Mouse (Mus musculus): ENCODE measurements around the gene Rsph6a. TPM values are rescaled to one million over a fixed set of nuclear protein-coding genes. Genes with fewer than 3 reads are reported as not detected.

Gene Rsph6a
- polyA plus RNA-seq, 1 experiment from 2014 or later, result not detected

DNA sequence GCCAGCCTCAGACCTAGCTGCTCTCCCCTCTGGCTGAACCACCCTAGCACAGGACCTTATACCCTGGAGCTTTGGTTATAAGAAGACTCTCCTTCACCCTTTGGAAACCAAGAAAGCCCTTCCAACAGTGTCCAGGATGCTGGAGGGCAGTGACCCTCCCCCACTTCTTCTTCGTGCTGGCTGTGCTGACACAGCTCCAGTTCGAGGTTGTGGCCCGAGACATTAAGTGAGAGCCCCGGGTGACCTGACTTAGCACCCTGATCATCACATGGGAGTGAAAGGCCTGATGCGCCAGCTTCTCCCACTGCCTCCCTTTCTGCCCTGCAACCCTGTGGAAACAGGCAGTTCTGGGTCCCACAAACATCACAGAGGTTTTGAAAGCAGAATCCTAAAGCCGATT, 31.0 kb downstream of the Rsph6a start:
- H3K4me1 ChIP-seq, result peaks cover 56% of the 10 kb centered on the region
- WGBS, result 11% methylated on average over 6 of the region's 6 CpGs
- no peak overlapping the region for H3K27ac ChIP-seq
- no peak for DNase-seq (ENCODE audit: extremely low spot score, low spot score)
- H3K27me3 ChIP-seq (ENCODE audit: poor library complexity, severe bottlenecking), result peaks cover 28% of the 10 kb centered on the region
- no peaks in the 10 kb centered on the region for H3K9me3 ChIP-seq
- peaks cover 89% of the 10 kb centered on the region for H3K36me3 ChIP-seq (replicated peaks)
- peak overlapping the region; percentile 31 for H3K4me3 ChIP-seq

DNA sequence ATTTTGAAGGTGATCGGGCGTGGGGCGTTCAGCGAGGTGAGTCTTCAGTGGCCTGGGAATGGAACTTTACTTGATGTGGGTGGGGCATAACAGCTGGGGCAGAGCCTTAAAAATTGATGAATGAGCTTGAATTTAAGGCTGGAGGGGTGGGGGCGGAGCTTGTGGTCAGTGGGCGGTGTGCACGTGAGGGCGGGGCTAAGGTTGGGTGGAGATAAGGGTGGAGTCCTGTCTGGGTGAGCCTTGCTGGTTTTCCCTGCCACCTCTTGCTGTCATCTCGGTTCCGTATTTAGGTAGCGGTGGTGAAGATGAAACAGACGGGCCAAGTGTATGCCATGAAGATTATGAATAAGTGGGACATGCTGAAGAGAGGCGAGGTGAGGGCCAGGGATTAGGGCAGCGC, 31.6 kb downstream of the Rsph6a start:
- Histone ChIP-seq H3K27me3 (ENCODE audit: poor library complexity, severe bottlenecking) (peaks cover 33% of the 10 kb centered on the region), H3K36me3 (replicated peaks) (peaks cover 89% of the 10 kb centered on the region), H3K4me3 (peak overlapping the region; percentile 31; the same call in 1 of the 2 replicates), H3K9me3 (no peaks in the 10 kb centered on the region), H3K4me1 (peaks cover 57% of the 10 kb centered on the region), H3K27ac (no peak overlapping the region)
- WGBS, result 10% methylated on average over 14 of the region's 14 CpGs
- DNase-seq (ENCODE audit: extremely low spot score, low spot score), result peak; percentile 49

DNA sequence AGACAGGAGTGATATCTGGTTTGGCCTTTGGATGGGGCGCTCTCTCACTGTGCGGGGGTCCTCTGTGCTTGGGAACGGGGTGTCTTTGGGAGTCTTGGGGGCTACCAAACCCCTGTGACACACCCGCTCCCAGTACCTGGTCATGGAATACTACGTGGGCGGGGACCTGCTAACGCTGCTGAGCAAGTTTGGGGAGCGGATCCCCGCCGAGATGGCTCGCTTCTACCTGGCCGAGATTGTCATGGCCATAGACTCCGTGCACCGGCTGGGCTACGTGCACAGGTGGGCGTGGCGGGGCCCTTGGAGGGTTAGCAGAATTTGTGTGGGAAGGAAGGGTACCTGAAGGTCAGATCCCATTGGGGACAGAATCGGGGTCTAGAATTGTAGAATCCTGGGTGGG, 32.3 kb downstream of the Rsph6a start:
- no peak for DNase-seq (ENCODE audit: extremely low spot score, low spot score)
- no peak overlapping the region for H3K27ac ChIP-seq
- peaks cover 41% of the 10 kb centered on the region for H3K27me3 ChIP-seq (ENCODE audit: poor library complexity, severe bottlenecking)
- WGBS, result 58% methylated on average over 18 of the region's 18 CpGs
- H3K4me3 ChIP-seq, result peak overlapping the region; percentile 31; the same call in 1 of the 2 replicates
- H3K36me3 ChIP-seq (replicated peaks), result peaks cover 89% of the 10 kb centered on the region
- peaks cover 61% of the 10 kb centered on the region for H3K4me1 ChIP-seq
- H3K9me3 ChIP-seq, result no peaks in the 10 kb centered on the region

DNA sequence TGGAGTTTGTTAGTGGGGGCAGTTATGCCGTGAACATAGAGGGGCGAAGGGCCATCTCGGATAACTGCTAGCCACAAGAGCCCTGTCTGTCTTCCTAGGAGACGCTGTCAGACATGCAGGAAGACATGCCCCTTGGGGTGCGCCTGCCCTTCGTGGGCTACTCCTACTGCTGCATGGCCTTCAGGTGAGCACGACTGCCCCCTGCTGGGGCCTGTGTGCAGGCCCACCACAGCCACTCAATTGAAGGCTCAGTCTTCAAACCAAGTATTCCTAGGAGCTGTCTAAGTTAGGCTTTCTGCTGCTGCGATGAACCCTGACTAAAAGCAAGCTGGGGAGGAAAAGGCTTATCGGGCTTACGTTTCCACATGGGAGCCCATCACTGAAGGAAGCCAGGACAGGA, 34.3 kb downstream of the Rsph6a start:
- Histone ChIP-seq H3K9me3 (no peaks in the 10 kb centered on the region), H3K4me1 (peaks cover 60% of the 10 kb centered on the region), H3K4me3 (no peak overlapping the region), H3K36me3 (replicated peaks) (peaks cover 72% of the 10 kb centered on the region), H3K27ac (no peak overlapping the region), H3K27me3 (ENCODE audit: poor library complexity, severe bottlenecking) (peaks cover 48% of the 10 kb centered on the region)
- 48% methylated on average over 10 of the region's 10 CpGs for WGBS
- peak; percentile 66 for DNase-seq (ENCODE audit: extremely low spot score, low spot score)

DNA sequence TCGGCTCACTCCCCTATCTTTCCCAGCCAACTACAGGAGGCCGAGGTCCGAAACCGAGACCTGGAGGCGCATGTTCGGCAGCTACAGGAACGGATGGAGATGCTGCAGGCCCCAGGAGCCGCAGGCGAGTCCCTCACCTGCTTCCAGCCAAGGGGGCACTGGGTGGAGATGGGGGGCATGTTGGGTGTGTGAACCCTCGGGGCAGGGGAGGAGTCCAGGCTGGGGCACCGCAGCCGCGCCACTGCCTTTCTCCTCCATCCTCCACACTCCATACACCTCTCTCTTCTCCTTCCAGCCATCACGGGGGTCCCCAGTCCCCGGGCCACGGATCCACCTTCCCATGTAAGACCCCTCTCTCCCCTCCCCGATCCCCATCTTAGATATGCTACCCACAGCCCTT, 37.4 kb downstream of the Rsph6a start:
- Histone ChIP-seq H3K9me3 (no peaks in the 10 kb centered on the region), H3K36me3 (replicated peaks) (peaks cover 58% of the 10 kb centered on the region), H3K4me1 (peaks cover 57% of the 10 kb centered on the region), H3K27ac (peak overlapping the region; percentile 97), H3K27me3 (ENCODE audit: poor library complexity, severe bottlenecking) (peaks cover 33% of the 10 kb centered on the region), H3K4me3 (peak overlapping the region; percentile 87)
- no peak for DNase-seq (ENCODE audit: extremely low spot score, low spot score)
- 20% methylated on average over 17 of the region's 17 CpGs for WGBS

DNA sequence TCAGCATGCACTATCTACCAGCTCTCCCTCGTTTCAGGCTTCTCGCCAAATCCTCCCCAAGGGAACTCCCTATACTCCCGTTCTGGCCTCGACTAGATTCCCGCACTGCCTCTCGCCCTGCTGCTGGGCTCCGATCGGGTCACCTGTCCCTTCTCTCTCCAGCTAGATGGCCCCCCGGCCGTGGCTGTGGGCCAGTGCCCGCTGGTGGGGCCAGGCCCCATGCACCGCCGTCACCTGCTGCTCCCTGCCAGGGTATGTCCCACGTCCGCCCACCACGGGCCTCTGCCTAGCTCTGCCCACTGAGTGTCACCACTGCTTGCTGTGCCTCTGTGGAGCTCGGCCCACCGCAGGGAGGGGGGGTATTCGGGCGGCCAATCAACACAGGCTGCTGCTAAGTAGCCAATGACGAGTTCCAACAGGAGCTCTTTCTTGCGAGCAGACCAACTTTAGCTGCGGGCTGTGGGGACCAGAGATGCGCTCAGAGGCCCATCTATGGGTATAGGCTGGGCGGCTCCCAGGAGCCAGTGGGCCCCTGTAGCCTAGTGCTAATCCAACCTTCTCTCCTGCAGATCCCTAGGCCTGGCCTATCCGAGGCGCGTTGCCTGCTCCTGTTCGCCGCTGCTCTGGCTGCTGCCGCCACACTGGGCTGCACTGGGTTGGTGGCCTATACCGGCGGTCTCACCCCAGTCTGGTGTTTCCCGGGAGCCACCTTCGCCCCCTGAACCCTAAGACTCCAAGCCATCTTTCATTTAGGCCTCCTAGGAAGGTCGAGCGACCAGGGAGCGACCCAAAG, 38.1 kb downstream of the Rsph6a start:
- DNase-seq (ENCODE audit: extremely low spot score, low spot score), result peak; percentile 83
- Histone ChIP-seq H3K4me3 (peak overlapping the region; percentile 87), H3K27me3 (ENCODE audit: poor library complexity, severe bottlenecking) (peaks cover 28% of the 10 kb centered on the region), H3K9me3 (no peaks in the 10 kb centered on the region), H3K27ac (peak overlapping the region; percentile 97), H3K36me3 (replicated peaks) (peaks cover 58% of the 10 kb centered on the region), H3K4me1 (peaks cover 61% of the 10 kb centered on the region)
- 2% methylated on average over 38 of the region's 38 CpGs for WGBS

DNA sequence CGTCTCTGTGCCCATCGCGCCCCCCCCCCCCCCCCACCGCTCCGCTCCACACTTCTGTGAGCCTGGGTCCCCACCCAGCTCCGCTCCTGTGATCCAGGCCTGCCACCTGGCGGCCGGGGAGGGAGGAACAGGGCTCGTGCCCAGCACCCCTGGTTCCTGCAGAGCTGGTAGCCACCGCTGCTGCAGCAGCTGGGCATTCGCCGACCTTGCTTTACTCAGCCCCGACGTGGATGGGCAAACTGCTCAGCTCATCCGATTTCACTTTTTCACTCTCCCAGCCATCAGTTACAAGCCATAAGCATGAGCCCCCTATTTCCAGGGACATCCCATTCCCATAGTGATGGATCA, 38.7 kb downstream of the Rsph6a start:
- peak; percentile 81 for DNase-seq (ENCODE audit: extremely low spot score, low spot score)
- H3K9me3 ChIP-seq, result no peaks in the 10 kb centered on the region
- peak overlapping the region; percentile 97 for H3K27ac ChIP-seq
- peaks cover 57% of the 10 kb centered on the region for H3K36me3 ChIP-seq (replicated peaks)
- H3K4me3 ChIP-seq, result peak overlapping the region; percentile 87
- H3K27me3 ChIP-seq (ENCODE audit: poor library complexity, severe bottlenecking), result peaks cover 28% of the 10 kb centered on the region
- WGBS, result under 1% methylated on average over 14 of the region's 15 CpGs
- H3K4me1 ChIP-seq, result peaks cover 65% of the 10 kb centered on the region

DNA sequence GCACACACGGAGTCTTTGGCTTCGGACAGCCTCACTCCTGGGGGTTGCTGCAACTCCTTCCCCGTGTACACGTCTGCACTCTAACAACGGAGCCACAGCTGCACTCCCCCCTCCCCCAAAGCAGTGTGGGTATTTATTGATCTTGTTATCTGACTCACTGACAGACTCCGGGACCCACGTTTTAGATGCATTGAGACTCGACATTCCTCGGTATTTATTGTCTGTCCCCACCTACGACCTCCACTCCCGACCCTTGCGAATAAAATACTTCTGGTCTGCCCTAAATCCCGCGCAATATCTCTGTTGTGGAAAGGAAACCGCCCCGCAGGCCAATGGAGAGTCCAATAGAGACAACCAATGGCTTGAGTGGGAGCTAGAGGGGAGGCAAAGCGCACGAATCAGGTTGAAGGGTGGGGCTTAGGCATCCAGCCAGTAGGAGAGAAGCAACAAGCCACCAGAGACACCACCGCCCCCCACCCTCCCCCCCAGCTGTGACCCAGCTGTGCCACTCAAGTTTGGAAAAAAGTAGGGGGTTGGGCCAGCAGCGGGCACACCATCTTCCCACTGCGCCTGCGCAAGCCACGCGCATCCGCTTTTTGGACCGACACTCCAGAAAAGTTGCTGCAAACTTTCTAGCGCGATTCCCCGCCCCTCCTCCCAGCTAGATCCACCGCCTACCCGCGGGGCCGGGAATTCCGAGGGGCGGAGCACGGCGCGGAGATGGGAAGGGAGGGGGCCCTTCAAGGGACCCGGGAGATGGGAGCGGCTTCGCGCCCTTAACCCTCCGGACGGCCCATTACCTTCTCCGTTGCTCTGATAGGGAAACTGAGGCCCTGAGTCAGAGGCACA, 39.3 kb downstream of the Rsph6a start:
- Histone ChIP-seq H3K9me3 (no peaks in the 10 kb centered on the region), H3K4me1 (peaks cover 71% of the 10 kb centered on the region), H3K4me3 (peak overlapping the region; percentile 87), H3K36me3 (replicated peaks) (peaks cover 50% of the 10 kb centered on the region), H3K27ac (peak overlapping the region; percentile 97), H3K27me3 (ENCODE audit: poor library complexity, severe bottlenecking) (peaks cover 28% of the 10 kb centered on the region)
- under 1% methylated on average over 45 of the region's 45 CpGs for WGBS
- DNase-seq (ENCODE audit: extremely low spot score, low spot score), result peak; percentile 99

DNA sequence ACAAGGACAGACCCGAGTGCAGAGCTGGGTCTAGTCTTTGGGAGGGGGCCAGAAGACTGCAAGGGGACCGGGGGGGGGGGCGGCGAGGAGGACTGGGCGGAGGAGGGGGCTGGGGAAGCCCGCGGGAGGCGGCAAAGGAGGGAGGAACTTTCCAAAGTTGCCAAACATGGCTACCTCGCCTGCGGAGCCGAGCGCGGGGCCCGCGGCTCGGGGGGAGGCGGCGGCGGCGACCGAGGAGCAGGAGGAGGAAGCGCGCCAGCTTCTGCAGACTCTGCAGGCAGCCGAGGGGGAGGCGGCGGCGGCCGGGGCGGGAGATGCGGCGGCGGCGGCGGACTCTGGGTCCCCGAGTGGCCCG, 40.0 kb downstream of the Rsph6a start, which contains the start of gene Six5:
Six5 (plus strand) TSS at position 124 of the 355 bp plus-strand sequence.
- peak within 1 kb of the TSS; percentile 97 for H3K27ac ChIP-seq
- peaks cover 44% of the 10 kb centered on the region for H3K36me3 ChIP-seq (replicated peaks)
- H3K4me1 ChIP-seq, result peaks cover 72% of the 10 kb centered on the region
- no peaks in the 10 kb centered on the region for H3K9me3 ChIP-seq
- WGBS, result 0% methylated on average over 26 of the region's 36 CpGs
- peak within 1 kb of the TSS; percentile 87 for H3K4me3 ChIP-seq
- peaks cover 28% of the 10 kb centered on the region for H3K27me3 ChIP-seq (ENCODE audit: poor library complexity, severe bottlenecking)
- DNase-seq (ENCODE audit: extremely low spot score, low spot score), result no peak

DNA sequence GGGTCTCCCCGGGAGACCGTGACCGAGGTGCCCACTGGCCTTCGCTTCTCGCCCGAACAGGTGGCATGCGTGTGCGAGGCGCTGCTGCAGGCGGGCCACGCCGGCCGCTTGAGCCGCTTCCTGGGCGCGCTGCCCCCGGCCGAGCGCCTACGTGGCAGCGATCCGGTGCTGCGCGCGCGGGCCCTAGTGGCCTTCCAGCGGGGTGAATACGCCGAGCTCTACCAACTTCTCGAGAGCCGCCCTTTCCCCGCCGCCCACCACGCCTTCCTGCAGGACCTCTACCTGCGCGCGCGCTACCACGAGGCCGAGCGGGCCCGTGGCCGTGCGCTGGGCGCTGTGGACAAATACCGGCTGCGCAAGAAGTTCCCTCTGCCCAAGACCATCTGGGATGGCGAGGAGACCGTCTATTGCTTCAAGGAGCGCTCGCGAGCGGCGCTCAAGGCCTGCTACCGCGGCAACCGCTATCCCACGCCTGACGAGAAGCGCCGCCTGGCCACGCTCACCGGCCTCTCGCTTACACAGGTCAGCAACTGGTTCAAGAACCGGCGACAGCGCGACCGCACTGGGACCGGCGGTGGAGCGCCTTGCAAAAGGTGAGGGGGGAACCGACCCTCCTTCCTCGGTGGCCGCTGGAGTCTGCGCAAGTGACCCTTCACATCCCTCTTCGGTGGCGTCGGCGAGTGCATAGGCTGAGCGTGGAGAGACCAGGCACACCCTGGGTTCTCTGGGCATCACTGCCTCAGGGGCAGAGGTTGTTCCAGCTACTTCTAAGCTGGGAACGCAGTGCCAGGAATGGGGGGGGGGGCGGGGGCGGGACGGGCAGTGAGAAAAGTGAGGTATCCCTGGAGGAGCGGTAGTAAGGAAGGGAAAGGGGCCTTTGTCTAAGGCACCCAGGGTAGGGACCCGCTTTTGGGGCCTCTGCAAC, 40.6 kb downstream of the Rsph6a start:
- Histone ChIP-seq H3K4me3 (peak overlapping the region; percentile 87), H3K27ac (peak overlapping the region; percentile 97), H3K36me3 (replicated peaks) (peaks cover 37% of the 10 kb centered on the region), H3K27me3 (ENCODE audit: poor library complexity, severe bottlenecking) (peaks cover 24% of the 10 kb centered on the region), H3K9me3 (no peaks in the 10 kb centered on the region), H3K4me1 (peaks cover 72% of the 10 kb centered on the region)
- under 1% methylated on average over 87 of the region's 87 CpGs for WGBS
- peak; percentile 65 for DNase-seq (ENCODE audit: extremely low spot score, low spot score)

DNA sequence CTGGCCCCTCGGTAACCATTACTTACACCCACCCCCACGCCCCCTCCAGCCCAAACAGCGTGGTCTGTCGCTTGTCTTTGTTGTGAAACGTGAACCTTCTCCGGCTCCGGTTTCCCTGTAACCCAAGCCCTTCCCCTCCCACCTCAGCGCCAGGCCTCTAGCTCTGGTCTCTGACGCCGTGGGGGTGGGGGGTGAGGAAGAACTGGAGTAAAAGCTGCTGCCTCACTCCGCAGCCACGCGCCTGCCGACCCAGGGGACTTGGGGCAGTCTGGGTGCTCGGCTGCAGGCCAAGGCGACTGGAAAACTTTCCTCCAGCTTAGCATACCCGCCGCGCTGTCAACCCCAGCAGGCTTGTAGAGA, 41.2 kb downstream of the Rsph6a start:
- DNase-seq (ENCODE audit: extremely low spot score, low spot score), result peak; percentile 76
- H3K4me3 ChIP-seq, result peak overlapping the region; percentile 87
- H3K36me3 ChIP-seq (replicated peaks), result peaks cover 31% of the 10 kb centered on the region
- H3K9me3 ChIP-seq, result no peaks in the 10 kb centered on the region
- H3K27me3 ChIP-seq (ENCODE audit: poor library complexity, severe bottlenecking), result peaks cover 18% of the 10 kb centered on the region
- H3K27ac ChIP-seq, result peak overlapping the region; percentile 97
- WGBS, result 0% methylated on average over 19 of the region's 19 CpGs
- peaks cover 72% of the 10 kb centered on the region for H3K4me1 ChIP-seq

DNA sequence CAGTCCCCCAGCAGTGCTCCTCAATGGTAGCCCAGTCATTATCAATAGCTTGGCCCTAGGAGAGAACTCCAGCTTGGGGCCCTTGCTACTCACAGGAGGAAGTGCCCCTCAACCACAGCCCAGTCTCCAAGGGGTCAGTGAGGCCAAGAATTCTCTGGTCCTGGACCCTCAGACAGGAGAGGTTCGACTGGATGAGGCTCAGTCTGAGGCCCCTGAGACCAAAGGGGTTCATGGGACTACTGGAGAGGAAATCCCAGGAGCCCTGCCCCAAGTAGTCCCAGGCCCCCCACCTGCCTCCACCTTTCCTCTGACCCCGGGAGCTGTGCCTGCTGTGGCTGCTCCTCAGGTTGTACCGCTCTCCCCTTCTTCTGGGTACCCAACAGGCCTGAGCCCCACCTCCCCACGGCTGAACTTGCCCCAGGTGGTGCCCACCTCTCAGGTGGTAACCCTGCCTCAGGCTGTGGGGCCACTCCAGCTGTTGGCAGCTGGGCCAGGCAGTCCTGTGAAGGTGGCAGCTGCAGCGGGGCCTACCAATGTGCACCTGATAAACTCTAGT, 42.0 kb downstream of the Rsph6a start:
- peaks cover 66% of the 10 kb centered on the region for H3K4me1 ChIP-seq
- peak overlapping the region; percentile 97 for H3K27ac ChIP-seq
- H3K36me3 ChIP-seq (replicated peaks), result peaks cover 23% of the 10 kb centered on the region
- H3K9me3 ChIP-seq, result no peaks in the 10 kb centered on the region
- H3K4me3 ChIP-seq, result peak overlapping the region; percentile 87
- DNase-seq (ENCODE audit: extremely low spot score, low spot score), result no peak
- peaks cover 10% of the 10 kb centered on the region for H3K27me3 ChIP-seq (ENCODE audit: poor library complexity, severe bottlenecking)
- WGBS, result 55% methylated on average over 5 of the region's 5 CpGs

Data from forebrain, embryonic 10.5 days (tissue).